Mouse (Mus musculus) retina, postnatal 7 days (tissue): Measurements from ENCODE around the gene Foxj1.
"Not testable (repeated sequence)": the region's sequence is repeated elsewhere in the genome, so short reads cannot be mapped to it uniquely, and the experiment has no call there.

Experiments
- DNase-seq: peaks from one replicate; pipeline ENCODE4 v3.0.0-alpha.2; 2012; ENCODE audit warnings: low read depth, low spot score

Gene Foxj1

GRCm38 (mm10) chr11:116335244-116336036 lies at the start of gene Foxj1:
Foxj1 (minus strand) TSS chr11:116335399.
- DNase-seq, result peak; percentile 91

- DNase-seq, result no peak
Measured at GRCm38 (mm10) chr11:116384171-116384570, 49.0 kb upstream of the Foxj1 start.

DNA sequence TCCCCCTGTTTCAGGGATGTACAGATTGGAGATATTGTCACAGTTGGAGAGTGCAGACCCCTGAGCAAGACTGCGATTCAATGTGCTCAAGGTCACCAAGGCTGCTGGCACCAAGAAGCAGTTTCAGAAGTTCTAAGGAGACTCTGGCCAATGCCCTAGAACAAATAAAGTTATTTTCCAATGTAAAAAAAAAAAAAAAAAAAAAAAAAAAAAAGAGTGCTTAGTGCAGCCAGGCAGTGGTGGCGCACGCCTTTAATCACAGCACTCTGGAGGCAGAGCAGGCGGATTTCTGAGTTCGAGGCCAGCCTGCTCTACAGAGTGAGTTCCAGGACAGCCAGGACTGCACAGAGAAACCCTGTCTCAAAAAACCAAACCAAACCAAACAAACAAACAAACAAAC lies 47.9 kb upstream of the Foxj1 start:
- DNase-seq, result not testable (repeated sequence)

GRCm38 (mm10) chr11:116380767-116381166 lies 45.6 kb upstream of the Foxj1 start:
- DNase-seq, result no peak

GRCm38 (mm10) chr11:116379530-116379929 lies 44.3 kb upstream of the Foxj1 start:
- DNase-seq, result no peak

DNA sequence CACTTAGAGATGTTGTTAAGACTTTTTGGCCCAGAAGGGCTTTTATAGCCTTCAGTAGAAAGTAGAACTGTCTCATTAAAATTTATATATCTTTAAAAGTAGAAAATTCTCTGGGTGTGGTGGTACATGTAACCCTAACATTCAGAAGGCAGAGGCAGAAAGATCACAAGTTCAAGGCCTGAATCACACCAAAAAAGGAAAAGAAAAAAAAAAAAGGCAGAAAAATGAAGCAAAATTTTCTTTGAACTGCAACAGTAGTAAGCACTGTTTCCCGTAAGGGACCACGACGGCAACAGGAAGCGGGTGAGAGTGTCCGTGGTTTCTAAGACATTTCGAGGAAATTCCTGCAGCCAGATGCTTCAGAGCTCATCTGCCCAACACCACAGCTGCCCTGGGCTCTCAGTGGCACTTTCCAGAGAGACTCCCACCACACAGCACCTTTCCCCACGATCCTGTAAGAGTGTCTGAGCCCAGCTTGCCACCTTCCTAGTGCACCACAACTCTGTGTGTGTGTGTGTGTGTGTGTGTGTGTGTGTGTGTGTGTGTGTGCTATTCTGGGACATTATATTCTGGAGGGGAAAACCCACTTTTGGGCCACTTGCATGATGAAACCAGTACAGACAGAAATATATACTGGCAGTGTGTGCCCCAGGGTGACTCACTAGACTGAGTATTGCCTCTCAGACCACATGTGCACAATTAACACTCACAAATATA lies 41.9 kb upstream of the Foxj1 start:
- DNase-seq, result no peak

- no peak for DNase-seq
Measured at GRCm38 (mm10) chr11:116371894-116372450, 36.8 kb upstream of the Foxj1 start.

DNA sequence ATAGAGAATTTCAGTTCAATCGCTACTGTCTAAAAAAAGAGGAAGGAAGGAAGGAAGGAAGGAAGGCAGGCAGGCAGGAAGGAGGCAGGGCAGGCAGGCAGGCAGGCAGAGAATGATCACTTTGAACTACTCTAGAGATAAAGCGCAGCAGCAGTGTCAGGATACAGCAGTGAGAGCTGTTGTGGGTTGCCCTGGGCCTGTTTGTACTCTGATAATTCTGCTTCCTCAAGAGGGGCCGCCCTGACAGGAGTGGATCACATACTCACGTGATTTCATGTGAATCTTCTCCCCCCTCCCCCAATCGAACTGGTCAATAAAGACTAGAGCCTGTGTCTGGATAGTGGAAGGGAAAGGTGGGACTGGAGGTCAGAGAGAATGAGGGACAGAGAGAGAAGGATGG lies 34.4 kb upstream of the Foxj1 start:
- DNase-seq, result no peak

GRCm38 (mm10) chr11:116369051-116369450 lies 33.9 kb upstream of the Foxj1 start:
- no peak for DNase-seq

DNA sequence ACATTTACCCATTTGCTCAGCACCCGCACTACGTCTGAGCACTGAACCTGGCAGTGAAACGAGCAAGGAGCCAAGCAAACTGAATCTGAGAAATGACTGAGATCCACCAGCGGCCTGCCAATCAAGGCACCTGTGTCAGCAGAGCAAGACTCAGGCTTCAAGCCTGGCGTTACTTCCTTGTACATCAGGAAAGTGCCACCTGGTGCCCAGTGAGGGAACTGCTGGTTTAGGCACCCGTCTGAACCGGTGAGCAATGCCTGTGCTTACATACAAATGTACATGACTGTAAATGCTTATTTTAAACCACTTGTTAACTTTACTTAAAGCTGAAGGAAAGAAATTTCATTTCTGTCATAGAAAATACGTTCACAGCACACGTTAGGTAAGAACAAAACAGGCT lies 32.9 kb upstream of the Foxj1 start:
- DNase-seq, result peak; percentile 64

GRCm38 (mm10) chr11:116366647-116367046 lies 31.4 kb upstream of the Foxj1 start:
- DNase-seq, result no peak

GRCm38 (mm10) chr11:116366124-116366523 lies 30.9 kb upstream of the Foxj1 start:
- DNase-seq, result no peak

DNA sequence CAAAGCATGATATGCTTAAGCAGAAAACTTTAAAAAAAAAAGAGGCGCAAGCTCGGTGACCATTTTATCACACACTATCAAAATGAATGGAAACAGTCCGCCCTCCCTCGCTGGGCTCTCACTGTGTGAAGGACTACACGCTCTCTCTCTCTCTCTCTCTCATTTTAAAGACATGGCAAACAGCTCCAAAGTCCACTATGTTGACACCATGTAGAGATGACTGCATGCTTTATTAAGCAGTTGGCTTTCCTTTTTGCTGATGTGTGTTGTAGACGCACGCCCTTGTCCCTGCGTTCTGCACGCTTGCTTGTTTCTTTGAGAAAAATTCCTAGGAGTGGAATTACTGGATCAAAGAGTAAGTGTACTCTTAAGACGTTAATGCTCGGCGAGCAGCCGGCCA lies 30.2 kb upstream of the Foxj1 start:
- DNase-seq, result no peak

GRCm38 (mm10) chr11:116362015-116362414 lies 26.8 kb upstream of the Foxj1 start:
- no peak for DNase-seq

GRCm38 (mm10) chr11:116360915-116361314 lies 25.7 kb upstream of the Foxj1 start:
- not testable (repeated sequence) for DNase-seq

DNA sequence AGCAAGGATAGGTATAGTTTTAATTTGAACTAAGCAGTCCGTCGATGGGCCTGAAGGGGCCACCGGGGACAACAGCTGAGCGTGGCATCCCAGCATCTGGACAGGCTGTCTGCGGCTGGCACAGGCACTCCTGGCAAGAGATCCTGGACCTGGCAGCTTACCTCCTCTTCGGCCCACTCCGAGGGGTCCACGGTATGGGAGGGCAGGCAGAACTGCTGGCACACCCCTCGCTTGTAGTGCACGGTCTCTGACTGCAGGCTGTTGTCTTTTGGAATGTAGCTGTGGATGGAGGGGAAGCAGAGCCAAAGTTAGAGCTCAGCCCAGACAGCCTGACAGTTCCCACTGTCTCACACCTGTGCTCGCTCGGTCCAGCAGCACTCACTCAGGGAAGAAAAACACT lies 24.5 kb upstream of the Foxj1 start:
- no peak for DNase-seq

- DNase-seq, result no peak
Measured at GRCm38 (mm10) chr11:116358926-116359637, 23.9 kb upstream of the Foxj1 start.

- DNase-seq, result no peak
Measured at GRCm38 (mm10) chr11:116354521-116354920, 19.3 kb upstream of the Foxj1 start.

DNA sequence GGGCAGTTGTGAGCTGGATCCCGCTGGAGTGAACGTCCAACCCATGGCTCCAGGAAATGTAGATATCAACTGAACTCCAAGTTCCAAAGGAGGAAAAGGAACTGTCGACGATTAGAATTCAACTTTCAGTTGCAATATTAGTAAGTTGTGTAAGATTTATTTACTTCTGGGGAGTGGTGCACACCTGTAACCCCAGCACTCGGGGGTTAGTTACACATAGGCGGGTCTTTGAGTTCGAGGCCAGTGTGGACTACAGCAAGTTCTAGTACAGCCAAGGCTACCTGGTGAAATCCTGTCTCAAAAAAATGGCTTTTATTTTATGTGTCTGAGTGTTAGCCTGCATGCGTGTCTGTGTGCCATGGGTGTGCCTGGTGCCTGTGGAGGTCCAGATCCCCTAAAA lies 18.3 kb upstream of the Foxj1 start:
- no peak for DNase-seq

DNA sequence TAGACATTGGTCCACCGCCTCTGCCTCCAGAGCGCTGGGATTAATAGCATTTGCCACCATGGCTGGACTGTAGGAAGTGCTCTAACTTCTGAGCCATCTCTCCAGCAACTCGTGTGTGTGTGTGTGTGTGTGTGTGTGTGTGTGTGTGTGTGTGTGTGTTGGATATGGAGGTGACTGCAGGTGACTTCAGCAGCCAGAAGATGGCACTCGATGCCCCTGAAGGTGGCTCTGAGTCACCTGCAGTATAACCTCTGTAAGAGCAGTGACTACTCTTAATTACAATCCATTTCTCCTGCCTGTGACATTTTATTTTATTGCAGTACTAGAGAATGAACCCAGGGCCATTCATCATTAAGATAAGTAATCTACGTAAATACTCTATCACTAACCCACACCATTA lies 16.1 kb upstream of the Foxj1 start:
- no peak for DNase-seq

GRCm38 (mm10) chr11:116347955-116348354 lies 12.8 kb upstream of the Foxj1 start:
- DNase-seq, result no peak

- no peak for DNase-seq
Measured at GRCm38 (mm10) chr11:116347012-116347411, 11.8 kb upstream of the Foxj1 start.
